Mouse (Mus musculus) adrenal gland, adult 8-10 months (tissue): ENCODE results near the gene Stard8. TPM values are rescaled to one million over a fixed set of nuclear protein-coding genes. Genes with fewer than 3 reads are reported as not detected.
"Not testable (repeated sequence)": the region's sequence is repeated elsewhere in the genome, so short reads cannot be mapped to it uniquely, and the experiment has no call there.

Source experiments
- DNase-seq: peaks from one replicate; pipeline ENCODE4 v3.0.0; 2022
- total RNA-seq, 4 experiments: library from RNA; stranded (reverse); gene quantifications; 2 replicates each; pipeline ENCODE4 v1.2.4; 2022

Gene Stard8
- 10 to 100 TPM; 33.4 to 72.4 (median 47.8) TPM for total RNA-seq

- DNase-seq, result peak; percentile 26
Measured at GRCm38 (mm10) chrX:99003046-99003445, at the start of gene Stard8. Stard8 (plus strand) TSS chrX:99003248.

GRCm38 (mm10) chrX:98953941-98954340 lies 49.1 kb upstream of the Stard8 start:
- DNase-seq, result no peak

GRCm38 (mm10) chrX:98958287-98958686 lies 44.8 kb upstream of the Stard8 start:
- DNase-seq, result no peak

DNA sequence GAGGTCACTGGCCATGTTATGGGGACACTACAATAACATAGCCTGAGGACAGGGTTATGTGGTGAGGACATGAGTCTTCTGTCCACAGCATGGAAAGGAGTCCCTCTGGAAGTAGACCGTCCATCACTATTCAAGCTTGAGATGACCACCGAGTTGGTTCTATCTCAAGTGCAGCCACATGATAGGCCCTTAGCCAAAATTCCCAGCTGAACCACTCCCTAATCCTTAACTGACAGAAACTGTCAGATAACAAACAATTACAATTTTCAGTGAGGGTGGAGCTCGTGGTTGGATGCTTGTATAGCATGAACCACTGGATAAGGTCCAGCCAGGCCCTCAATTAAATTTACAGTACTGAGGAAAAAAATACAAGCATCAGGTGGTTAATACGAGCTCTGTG lies 44.0 kb upstream of the Stard8 start:
- DNase-seq, result no peak

- DNase-seq, result no peak
Measured at GRCm38 (mm10) chrX:98963742-98964141, 39.3 kb upstream of the Stard8 start.

- no peak for DNase-seq
Measured at GRCm38 (mm10) chrX:98964513-98964912, 38.5 kb upstream of the Stard8 start.

DNA sequence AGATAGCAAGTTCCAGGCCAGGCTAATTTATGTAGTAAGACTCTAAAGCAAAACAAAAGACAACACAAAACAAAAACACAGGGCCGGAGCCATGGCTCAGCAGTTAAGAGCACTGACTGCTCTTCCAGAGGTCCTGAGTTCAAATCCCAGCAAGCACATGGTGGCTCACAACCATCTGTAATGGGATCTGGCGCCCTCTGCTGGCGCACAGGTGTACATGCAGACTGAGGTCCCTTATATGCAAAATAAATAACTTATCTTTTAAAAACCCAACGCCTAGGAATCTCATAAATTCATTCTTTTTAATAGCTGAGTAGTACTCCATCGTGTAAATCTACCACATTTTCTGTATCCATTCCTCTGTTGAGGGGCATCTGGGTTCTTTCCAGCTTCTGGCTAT lies 16.4 kb upstream of the Stard8 start:
- not testable (repeated sequence) for DNase-seq

DNA sequence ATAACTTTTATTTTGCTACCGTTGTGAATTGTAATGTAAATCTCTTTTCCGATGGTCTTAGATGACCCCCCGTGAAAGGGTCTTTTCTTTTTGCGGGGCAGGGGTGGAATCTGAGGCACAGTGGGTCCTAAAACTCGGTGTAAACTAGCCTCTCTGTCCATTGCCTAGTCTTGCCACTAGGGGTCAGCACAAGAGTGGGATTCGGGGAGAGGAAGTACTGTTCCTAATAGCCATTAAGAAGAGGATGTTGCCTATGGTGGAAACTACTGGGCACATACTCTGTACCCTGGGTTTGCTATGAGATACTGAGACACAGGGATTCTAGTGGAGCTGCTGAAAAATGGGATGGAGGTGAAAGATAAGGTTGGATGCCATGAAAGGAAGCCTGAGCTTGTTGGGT lies 13.5 kb upstream of the Stard8 start:
- DNase-seq, result no peak

GRCm38 (mm10) chrX:99002065-99002464 lies 983 bp upstream of the Stard8 start:
- DNase-seq, result no peak

DNA sequence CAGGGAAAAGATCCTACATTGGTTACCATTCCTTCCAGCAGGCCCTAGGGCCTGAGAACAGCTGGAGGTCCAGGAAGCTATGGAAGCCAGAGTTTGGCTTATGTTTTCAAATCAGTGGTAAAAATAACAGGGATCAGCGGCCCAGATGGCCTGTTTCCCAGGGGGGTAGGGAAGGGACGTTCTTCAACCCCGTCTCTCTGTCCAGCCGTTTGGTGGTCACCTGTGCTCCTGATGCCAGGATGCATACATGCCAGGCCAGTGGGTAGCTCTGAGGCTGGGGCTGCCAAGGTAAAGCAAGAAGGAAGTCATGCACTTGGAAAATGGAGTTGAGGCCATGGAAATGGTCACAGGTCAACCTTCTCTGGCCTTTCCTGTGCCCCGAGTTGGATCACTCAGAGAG lies 7.5 kb downstream of the Stard8 start:
- DNase-seq, result no peak

GRCm38 (mm10) chrX:99011281-99011680 lies 8.2 kb downstream of the Stard8 start:
- DNase-seq, result no peak

DNA sequence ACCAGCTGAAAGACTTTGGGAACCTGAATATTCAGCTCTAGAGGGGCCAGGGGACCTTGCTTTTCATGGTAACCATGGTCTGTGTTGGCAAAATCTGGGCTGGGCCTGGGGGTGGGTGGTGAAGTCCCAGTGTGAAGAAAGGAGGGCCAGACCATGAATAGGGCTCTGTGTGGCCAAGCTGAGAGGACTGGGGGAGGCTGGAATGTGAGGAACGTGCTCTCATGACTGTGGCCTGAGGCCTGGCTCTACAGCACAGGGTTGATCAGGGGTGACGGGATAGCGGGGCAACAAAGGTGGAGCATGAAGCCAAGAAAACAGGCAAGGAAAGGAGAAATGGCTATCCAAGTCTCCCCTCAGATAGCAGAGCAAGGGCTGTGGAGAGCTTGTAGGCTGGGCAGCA lies 9.4 kb downstream of the Stard8 start:
- no peak for DNase-seq

GRCm38 (mm10) chrX:99015705-99016104 lies 12.7 kb downstream of the Stard8 start:
- no peak for DNase-seq

- DNase-seq, result no peak
Measured at GRCm38 (mm10) chrX:99016987-99017386, 13.9 kb downstream of the Stard8 start.

GRCm38 (mm10) chrX:99017874-99018273 lies 14.8 kb downstream of the Stard8 start:
- no peak for DNase-seq

- no peak for DNase-seq
Measured at GRCm38 (mm10) chrX:99019303-99019702, 16.3 kb downstream of the Stard8 start.

GRCm38 (mm10) chrX:99020215-99020614 lies 17.2 kb downstream of the Stard8 start:
- no peak for DNase-seq

- no peak for DNase-seq
Measured at GRCm38 (mm10) chrX:99021593-99021992, 18.5 kb downstream of the Stard8 start.

DNA sequence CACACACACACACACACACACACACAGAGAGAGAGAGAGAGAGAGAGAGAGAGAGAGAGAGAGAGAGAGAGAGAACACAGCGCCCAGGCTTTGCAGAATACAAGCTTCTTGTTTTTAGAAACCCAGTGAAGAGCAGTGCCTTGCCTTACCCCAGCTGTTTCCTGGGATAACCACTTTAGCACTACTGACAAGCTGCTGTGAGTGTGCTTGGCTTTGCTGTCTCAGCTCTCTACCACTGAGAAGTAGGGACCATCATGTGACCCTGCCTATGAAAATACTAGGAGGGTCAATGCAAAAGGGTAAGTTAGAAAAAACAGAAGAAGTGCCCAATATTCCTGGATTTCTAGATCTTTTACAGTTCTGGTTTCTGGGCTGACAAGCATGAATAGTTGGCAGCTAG lies 20.9 kb downstream of the Stard8 start:
- no peak for DNase-seq

- DNase-seq, result no peak
Measured at GRCm38 (mm10) chrX:99035407-99035806, 32.4 kb downstream of the Stard8 start.

- DNase-seq, result peak; percentile 89
Measured at GRCm38 (mm10) chrX:99042451-99042951, 39.5 kb downstream of the Stard8 start.

DNA sequence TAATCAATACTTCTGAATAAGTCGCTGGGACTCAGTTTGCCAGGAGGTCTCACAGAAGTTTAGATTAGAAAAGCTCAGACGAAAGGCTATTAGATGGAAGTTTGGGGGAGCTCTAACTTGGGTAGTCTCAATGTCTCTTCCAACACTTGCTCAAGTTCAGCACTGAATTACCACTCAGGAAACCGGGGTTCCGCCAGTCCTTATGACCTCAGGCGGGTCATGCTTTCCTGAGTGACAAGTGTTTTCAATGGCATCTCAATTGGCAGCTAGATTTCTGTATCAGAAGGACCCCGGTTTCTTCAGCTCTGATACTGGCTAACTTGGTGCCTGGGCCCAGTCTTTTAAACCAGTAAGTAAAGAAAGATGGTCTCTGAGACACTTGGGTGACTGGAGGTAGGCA lies 40.2 kb downstream of the Stard8 start:
- DNase-seq, result no peak

DNA sequence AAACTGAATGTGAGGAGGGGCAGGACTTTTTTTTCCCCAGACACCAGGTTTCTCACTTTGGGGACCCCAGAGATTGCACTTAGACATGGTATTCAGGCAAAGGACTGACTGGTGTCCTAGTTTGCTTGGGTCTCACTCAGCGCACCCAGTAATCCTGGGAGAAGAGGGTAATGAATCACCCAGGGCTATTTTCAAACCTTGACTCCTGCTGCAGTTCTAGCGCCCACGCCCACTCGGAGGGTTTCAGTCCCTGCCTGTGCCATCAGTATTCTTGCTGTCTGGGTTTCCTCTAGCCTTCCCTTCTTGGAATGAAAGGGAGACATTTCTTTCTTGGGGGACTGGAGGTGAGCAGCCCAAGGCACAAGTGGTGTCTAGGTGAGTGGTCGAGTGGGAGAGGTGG lies 40.7 kb downstream of the Stard8 start:
- no peak for DNase-seq

GRCm38 (mm10) chrX:99045315-99045714 lies 42.3 kb downstream of the Stard8 start:
- no peak for DNase-seq

- DNase-seq, result no peak
Measured at GRCm38 (mm10) chrX:99046360-99047055, 43.5 kb downstream of the Stard8 start.
